Mouse (Mus musculus) right cerebral cortex, adult 2 months (tissue): ENCODE data around the gene Dhx34.

Source experiments
- DNase-seq, 2 experiments: peaks; one replicate each; pipeline ENCODE4 v3.0.0; 2021 to 2022; ENCODE audit warnings: low spot score in 2 of 2

Dhx34 gene

DNA sequence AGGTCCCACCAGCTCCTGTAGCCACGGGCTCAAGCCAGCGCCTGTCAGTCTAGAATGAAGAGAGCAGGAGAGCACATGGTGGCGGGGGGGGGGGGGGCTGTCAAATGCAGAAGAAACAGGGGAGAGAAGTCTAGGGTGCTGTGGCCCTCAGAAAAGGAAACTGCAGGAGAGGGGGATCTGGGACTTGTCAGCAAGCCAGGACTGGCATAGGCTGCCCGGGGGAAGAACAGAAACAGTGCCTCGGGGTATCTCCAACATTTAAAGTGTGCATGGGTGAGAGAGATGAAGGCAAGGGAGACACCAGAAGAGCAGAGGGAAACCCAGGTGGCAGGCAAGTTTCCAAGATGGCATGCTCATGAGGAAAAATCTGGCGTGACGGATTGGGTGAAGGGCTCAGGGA, 59.8 kb downstream of the Dhx34 start:
- DNase-seq, result no peak

DNA sequence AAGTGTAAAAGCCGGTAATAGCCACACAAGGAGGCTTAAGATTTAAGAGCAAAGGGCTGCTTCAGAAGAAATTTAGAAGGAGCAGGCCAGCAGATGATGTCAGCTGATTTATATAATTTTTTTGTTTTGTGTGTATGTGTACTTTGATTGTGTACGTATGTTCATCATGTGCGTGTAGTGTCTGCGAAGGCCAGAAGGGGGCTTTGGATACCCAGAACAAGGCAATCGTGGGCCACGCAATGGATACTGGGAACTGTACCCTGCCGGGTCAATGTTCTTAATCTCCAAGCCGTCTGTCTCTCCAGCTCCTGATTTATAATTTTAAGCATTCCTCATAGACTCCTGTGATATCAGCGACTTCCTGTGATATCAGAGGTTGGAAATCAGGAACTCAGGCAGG, 60.5 kb downstream of the Dhx34 start:
- no peak for DNase-seq

DNA sequence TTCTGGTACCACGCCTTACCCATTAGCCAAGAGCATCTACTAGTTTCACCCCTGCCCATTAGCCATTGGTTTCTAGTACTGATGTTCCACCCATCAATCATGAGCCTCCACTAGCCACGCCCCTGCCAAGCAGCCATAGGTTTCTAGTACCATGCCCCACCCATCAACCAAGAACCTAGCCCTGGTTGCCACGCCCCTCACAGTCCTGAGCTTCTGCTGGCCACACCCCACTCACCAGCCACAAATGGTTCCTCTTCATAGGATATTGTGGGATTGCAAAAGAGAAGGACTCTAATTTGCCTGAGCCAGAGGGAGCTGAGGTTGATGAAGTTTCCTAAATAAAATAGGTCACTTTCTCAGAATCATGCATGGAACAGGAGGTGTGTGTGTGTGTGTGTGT, 61.1 kb downstream of the Dhx34 start:
- no peak for DNase-seq

DNA sequence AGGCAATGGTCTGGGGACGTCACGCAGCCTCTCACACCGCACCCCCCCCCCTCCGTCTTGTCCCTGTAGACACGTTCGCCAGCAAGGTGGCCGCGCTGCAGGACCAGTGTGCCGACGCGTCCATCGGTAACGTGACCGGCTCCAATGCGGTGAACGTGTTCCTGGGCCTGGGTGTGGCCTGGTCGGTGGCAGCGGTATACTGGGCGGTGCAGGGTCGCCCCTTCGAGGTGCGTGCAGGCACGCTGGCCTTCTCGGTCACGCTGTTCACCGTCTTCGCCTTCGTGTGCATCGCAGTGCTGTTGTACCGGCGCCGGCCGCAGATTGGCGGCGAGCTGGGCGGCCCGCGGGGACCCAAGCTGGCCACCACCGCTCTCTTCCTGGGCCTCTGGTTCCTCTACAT, 63.1 kb downstream of the Dhx34 start:
- no peak for DNase-seq

- no peak for DNase-seq
Observed at GRCm38 (mm10) chr7:16156105-16156714, 65.6 kb downstream of the Dhx34 start.

- DNase-seq, result no peak
Observed at GRCm38 (mm10) chr7:16155132-16155872, 66.5 kb downstream of the Dhx34 start.

DNA sequence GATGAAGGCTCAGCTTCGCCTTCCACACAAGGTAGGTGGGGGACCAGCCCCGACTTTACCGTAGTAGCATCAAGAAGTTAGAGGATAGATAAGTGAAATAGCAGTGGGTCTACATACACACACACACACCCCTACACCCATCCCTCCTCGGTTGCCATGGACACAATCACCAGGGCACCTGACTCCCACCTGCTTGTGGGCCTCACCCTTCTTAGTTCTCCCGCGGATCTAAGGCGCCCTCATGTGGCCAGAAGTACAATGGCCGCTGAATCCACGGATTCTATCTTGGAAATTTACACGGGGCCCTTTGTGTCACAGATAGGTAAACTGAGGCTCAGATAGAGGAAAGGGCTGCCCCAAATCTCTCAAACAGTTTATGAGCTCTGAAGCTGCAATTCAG, 68.3 kb downstream of the Dhx34 start:
- peak; percentile 67 for DNase-seq

DNA sequence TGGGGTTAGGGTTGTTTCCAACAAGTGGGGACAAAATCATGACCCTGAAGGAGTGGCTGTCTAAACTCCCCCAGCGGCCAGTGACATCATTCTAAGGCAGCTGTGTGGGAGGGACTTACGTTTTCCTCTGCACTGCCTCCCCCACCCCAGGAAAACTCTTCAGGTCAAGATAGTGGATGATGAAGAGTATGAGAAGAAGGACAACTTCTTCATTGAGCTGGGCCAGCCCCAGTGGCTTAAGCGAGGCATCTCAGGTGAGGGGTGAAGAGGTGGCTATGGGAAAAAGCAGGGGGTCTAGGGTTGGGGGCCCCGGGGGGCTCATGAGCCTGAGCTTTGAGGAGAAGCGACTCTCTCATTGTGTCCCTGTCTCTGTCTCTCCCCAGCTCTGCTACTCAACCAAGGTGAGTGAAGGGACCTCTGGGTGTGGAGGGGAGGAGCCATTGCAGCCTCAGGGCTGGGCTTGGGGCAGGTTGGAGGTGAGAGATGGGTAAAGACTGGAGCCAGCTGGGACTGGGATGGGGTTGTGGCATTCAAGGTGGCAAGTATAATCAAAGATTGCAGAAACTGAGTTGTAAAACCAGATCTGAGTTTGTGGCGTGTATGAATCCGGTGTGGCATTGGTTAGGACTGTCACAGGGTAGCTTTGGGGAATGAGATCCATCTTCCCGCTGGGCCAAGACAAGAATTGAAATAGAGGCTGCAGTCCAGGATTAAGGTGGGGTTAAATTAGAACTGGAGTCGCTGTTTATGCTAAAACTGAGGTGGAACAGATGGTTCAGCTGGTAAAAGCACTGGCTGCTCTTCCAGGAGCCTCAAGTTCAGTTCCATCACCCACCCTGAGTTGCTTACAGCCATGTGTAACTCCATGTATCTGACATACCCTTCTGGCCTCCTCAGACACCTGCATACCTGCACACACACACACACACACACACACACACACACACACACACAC, 71.4 kb downstream of the Dhx34 start:
- no peak for DNase-seq

GRCm38 (mm10) chr7:16149241-16149640, 72.6 kb downstream of the Dhx34 start:
- DNase-seq, result peak; percentile 89 to 91

DNA sequence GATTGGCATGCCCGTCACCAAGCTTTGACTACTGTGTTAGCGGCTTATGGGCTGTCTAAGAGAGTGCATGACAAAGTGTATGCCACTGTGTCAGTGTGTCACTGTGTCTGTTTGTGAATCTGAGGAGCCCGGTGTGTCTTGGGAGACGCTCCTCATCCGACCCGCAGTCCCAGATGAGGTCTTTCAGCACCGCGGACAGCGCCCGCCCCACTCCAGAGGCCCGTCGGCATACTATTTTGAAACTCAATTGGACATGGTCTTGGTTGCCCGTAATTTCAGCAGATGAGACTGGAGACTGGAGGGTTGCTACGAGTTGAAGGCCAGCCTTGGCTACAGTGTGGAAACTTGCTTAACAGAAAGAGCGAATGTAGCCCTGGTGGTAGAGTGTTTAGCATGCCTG, 74.2 kb downstream of the Dhx34 start:
- DNase-seq, result no peak
